Mouse (Mus musculus): ENCODE results near the gene Zfp536.

GRCm38 (mm10) chr7:37788721-37789120 lies 15.3 kb upstream of the Zfp536 start:
- TF ChIP-seq CTCF (IDR thresholded peaks at IDR 0.05; ENCODE audit: low read depth) (no peak), EP300 (IDR thresholded peaks at IDR 0.05; ENCODE audit: low read depth) (no peak)

All from heart, postnatal 0 days (tissue).